Mouse (Mus musculus) brain, embryonic 14.5 days (tissue): ENCODE measurements around the gene Stxbp1.

ENCODE experiments used
- CTCF ChIP-seq: fragments of 200-500 bp; IDR thresholded peaks from 2 replicates; pipeline ENCODE4 v1.5.1; 2012; ENCODE audit warnings: inconsistent platforms, mild to moderate bottlenecking, moderate library complexity, borderline replicate concordance; ENCODE audit not compliant: insufficient read depth, insufficient read length; ENCODE audit errors: extremely low read depth
- POLR2A ChIP-seq: fragments of 200-500 bp; IDR thresholded peaks from 2 replicates; pipeline ENCODE4 v1.6.1; 2012; ENCODE audit warnings: mild to moderate bottlenecking, inconsistent platforms, borderline replicate concordance; ENCODE audit not compliant: poor library complexity, insufficient read depth, insufficient read length, severe bottlenecking; ENCODE audit errors: extremely low read depth

- TF ChIP-seq CTCF, result no peak
- no peak for TF ChIP-seq POLR2A
Observed at GRCm38 (mm10) chr2:32798251-32798962, 48.6 kb downstream of the Stxbp1 start.
